Mouse (Mus musculus): ENCODE data around the gene Cog6. TPM values are rescaled to one million over a fixed set of nuclear protein-coding genes. Genes with fewer than 3 reads are reported as not detected.

Gene Cog6
- polyA plus RNA-seq, 1 experiment from 2014 or later, result 52.7 TPM

DNA sequence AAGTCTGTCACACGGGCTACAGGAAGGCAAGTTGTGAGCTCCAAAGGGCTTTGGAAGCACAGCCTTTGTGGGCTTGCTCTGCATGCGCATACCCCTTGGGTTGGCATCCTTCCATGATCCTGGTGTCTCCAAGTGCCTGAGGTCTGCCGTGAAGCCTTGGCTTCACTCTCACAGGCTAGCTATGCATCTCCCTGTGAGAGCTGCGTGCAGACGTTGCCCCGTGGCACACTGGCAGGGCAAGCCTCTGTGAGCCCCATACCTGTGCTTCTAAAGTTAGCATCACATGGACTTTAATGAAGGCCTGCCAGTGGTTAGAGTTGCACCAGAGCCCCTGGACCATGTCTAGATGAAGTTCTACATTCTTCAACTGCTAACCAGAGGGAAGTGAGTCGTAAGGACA lies 59.2 kb downstream of the Cog6 start:
- Histone ChIP-seq H3K4me1 (peaks cover 26% of the 10 kb centered on the region), H3K4me2 (replicated peaks) (no peak overlapping the region), H3K9me3 (no peaks in the 10 kb centered on the region), H3K9ac (no peak overlapping the region), H3K4me3 (no peak overlapping the region), H3K27me3 (no peaks in the 10 kb centered on the region), H3K27ac (no peak overlapping the region), H3K36me3 (no peaks in the 10 kb centered on the region)
- WGBS, result 67% methylated on average over 7 of the region's 7 CpGs
- no peak for ATAC-seq (ENCODE audit: low FRiP score, low read depth)

DNA sequence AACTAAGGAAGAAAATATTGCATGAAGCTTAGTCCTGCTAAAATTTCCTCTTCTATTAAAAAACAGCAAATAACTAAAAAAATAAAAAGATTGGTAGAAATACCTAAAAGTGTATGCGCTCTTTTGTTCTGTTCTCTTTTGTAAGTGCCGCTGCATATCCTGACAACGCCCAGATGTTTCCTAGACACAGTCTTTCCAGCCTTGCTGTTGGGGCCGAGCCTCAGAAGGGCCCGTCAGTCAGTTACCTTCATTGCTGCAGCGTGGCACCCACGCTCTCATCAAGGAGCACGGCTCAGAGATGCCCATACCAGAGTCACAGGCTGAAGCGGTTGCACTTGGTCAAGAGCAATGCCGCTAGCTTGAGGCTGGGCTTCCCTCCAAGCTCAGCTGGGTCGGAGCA lies 60.8 kb downstream of the Cog6 start:
- ATAC-seq (ENCODE audit: low FRiP score, low read depth), result no peak
- Histone ChIP-seq H3K36me3 (no peaks in the 10 kb centered on the region), H3K9me3 (no peaks in the 10 kb centered on the region), H3K9ac (no peak overlapping the region), H3K4me1 (peaks cover 26% of the 10 kb centered on the region), H3K4me3 (no peak overlapping the region), H3K27me3 (no peaks in the 10 kb centered on the region), H3K27ac (no peak overlapping the region), H3K4me2 (replicated peaks) (no peak overlapping the region)
- WGBS, result 85% methylated on average over 11 of the region's 11 CpGs

DNA sequence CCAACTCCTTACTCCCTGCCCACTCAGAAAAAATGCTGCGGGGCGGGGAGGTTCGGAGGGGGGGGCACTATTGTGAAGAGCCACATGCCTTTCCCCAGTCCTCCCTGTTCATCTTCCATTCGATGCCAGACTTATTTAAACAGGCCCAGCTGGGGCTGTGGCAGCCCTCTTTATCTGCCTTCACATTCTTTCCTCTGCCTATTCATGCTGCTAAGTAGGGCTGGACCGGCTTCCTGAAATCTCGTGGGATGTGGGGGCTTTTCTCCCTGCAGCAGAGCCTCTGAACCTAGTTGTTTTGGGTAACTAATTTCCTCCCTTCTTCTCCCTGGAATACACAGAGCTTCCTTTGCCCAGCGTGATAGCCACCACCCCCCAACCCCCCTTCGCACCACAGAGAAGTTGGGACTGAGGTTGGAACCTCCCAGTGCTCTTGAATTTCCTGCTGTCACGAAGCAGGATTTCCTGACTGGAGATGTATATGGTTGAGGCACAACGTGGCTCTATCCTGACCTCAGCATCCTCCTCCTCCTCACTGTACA lies 61.5 kb downstream of the Cog6 start:
- Histone ChIP-seq H3K9ac (no peak overlapping the region), H3K27ac (no peak overlapping the region; the same call in 1 of the 2 replicates), H3K36me3 (no peaks in the 10 kb centered on the region), H3K9me3 (no peaks in the 10 kb centered on the region), H3K27me3 (no peaks in the 10 kb centered on the region), H3K4me2 (replicated peaks) (no peak overlapping the region; the same call in 1 of the 2 replicates), H3K4me1 (peaks cover 26% of the 10 kb centered on the region), H3K4me3 (no peak overlapping the region)
- 34% methylated on average over 10 of the region's 10 CpGs for WGBS
- ATAC-seq (ENCODE audit: low FRiP score, low read depth), result 0 out of 2 replicates have a peak, but pooled peaks have one; percentile 15

- H3K4me2 ChIP-seq (replicated peaks), result no peak overlapping the region
- peaks cover 26% of the 10 kb centered on the region for H3K4me1 ChIP-seq
- H3K27me3 ChIP-seq, result no peaks in the 10 kb centered on the region
- no peak overlapping the region for H3K27ac ChIP-seq
- H3K9ac ChIP-seq, result no peak overlapping the region
- ATAC-seq (ENCODE audit: low FRiP score, low read depth), result no peak
- H3K9me3 ChIP-seq, result no peaks in the 10 kb centered on the region
- H3K36me3 ChIP-seq, result no peaks in the 10 kb centered on the region
- 62% methylated on average over 9 of the region's 9 CpGs for WGBS
- no peak overlapping the region for H3K4me3 ChIP-seq
Measured at GRCm38 (mm10) chr3:52954656-52955055, 62.4 kb downstream of the Cog6 start.

GRCm38 (mm10) chr3:52953831-52954230 lies 63.2 kb downstream of the Cog6 start:
- no peak for ATAC-seq (ENCODE audit: low FRiP score, low read depth)
- H3K9ac ChIP-seq, result no peak overlapping the region
- 85% methylated on average over 1 of the region's 1 CpGs for WGBS
- H3K27ac ChIP-seq, result no peak overlapping the region
- no peak overlapping the region for H3K4me2 ChIP-seq (replicated peaks)
- H3K4me3 ChIP-seq, result no peak overlapping the region
- H3K27me3 ChIP-seq, result no peaks in the 10 kb centered on the region
- no peaks in the 10 kb centered on the region for H3K36me3 ChIP-seq
- H3K4me1 ChIP-seq, result peaks cover 26% of the 10 kb centered on the region
- H3K9me3 ChIP-seq, result no peaks in the 10 kb centered on the region

GRCm38 (mm10) chr3:52948824-52949223 lies 68.2 kb downstream of the Cog6 start:
- Histone ChIP-seq H3K4me3 (no peak overlapping the region), H3K9ac (no peak overlapping the region), H3K36me3 (no peaks in the 10 kb centered on the region), H3K27me3 (no peaks in the 10 kb centered on the region), H3K9me3 (no peaks in the 10 kb centered on the region), H3K27ac (no peak overlapping the region), H3K4me2 (replicated peaks) (no peak overlapping the region), H3K4me1 (no peaks in the 10 kb centered on the region)
- WGBS, result 89% methylated on average over 5 of the region's 5 CpGs
- no peak for ATAC-seq (ENCODE audit: low FRiP score, low read depth)

GRCm38 (mm10) chr3:52947444-52947843 lies 69.6 kb downstream of the Cog6 start:
- Histone ChIP-seq H3K4me2 (replicated peaks) (no peak overlapping the region), H3K27ac (no peak overlapping the region), H3K4me3 (no peak overlapping the region), H3K4me1 (no peaks in the 10 kb centered on the region), H3K36me3 (no peaks in the 10 kb centered on the region), H3K9ac (no peak overlapping the region), H3K9me3 (no peaks in the 10 kb centered on the region), H3K27me3 (0 out of 2 replicates have a peak, but pooled peaks cover 3% of the 10 kb centered on the region)
- 86% methylated on average over 5 of the region's 5 CpGs for WGBS
- ATAC-seq (ENCODE audit: low FRiP score, low read depth), result no peak

DNA sequence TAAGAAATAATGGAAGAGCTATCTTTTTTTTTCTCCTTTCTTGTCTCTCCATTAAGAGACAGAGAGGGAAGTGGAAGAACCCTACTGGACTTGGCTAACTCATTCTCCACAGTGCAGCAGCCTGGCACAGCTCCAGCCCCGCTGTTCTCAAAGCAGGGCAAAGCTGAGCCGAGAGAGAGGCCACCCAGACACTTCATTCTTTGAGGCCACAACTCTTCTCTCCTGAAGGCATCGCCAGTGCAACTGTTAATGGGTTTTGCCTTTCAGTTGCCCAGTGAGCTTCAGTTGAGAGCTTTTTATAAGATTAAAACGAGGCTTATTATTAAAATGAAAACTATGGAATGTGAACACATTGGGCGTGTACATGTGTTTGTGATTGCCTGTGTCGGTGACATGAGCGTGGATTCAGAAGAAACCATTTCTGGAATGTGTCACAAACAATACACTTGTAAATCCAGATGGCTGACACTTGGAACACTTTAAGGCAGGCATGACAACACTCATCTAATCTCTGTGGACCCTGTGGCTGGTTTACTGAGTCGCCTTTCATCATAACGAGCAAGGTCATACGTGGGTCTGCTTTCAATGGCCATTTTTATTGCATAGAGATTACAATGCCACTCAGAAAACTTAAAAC lies 76.1 kb downstream of the Cog6 start:
- Histone ChIP-seq H3K9ac (no peak overlapping the region), H3K9me3 (no peaks in the 10 kb centered on the region), H3K4me1 (peaks cover 14% of the 10 kb centered on the region), H3K4me2 (replicated peaks) (peak overlapping the region; percentile 30; the same call in 1 of the 2 replicates), H3K36me3 (no peaks in the 10 kb centered on the region), H3K4me3 (no peak overlapping the region), H3K27me3 (0 out of 2 replicates have a peak, but pooled peaks cover 3% of the 10 kb centered on the region), H3K27ac (no peak overlapping the region)
- 15% methylated on average over 10 of the region's 10 CpGs for WGBS
- no peak for ATAC-seq (ENCODE audit: low FRiP score, low read depth)

GRCm38 (mm10) chr3:52938398-52938797 lies 78.6 kb downstream of the Cog6 start:
- Histone ChIP-seq H3K9me3 (no peaks in the 10 kb centered on the region), H3K4me3 (no peak overlapping the region), H3K4me2 (replicated peaks) (no peak overlapping the region), H3K27me3 (0 out of 2 replicates have a peak, but pooled peaks cover 2% of the 10 kb centered on the region), H3K9ac (no peak overlapping the region), H3K4me1 (peaks cover 14% of the 10 kb centered on the region), H3K36me3 (no peaks in the 10 kb centered on the region), H3K27ac (no peak overlapping the region)
- ATAC-seq (ENCODE audit: low FRiP score, low read depth), result no peak
- 76% methylated on average over 5 of the region's 5 CpGs for WGBS

DNA sequence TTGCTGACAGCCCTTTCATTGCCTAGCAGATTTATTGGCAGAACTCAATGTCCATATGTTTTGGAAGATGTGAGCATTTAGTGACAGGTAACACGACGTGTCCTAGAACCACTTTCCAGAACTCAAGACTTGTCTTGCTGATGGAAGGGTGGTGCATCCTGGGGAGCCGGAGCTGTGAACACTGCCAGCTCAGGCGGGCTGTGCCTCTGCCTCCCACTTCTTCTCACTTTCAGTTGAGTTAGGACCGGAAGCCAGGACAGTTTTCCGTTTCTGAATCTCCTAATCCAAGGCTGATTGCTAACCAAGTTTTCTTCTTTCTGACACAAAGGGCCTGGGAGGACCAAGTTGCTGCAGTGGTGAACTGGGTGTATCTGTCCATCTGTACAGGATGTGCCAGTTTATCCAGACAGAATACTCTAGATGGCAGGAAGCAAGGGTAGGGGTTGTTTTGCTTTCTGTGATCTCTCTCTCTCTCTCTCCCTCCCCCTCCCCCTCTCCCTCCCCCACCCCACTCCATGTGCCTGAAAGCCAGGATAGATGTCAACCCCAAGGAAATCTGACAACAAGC lies 79.2 kb downstream of the Cog6 start:
- Histone ChIP-seq H3K9ac (no peak overlapping the region), H3K9me3 (no peaks in the 10 kb centered on the region), H3K27me3 (no peaks in the 10 kb centered on the region), H3K36me3 (no peaks in the 10 kb centered on the region), H3K4me1 (peaks cover 14% of the 10 kb centered on the region), H3K4me3 (no peak overlapping the region), H3K4me2 (replicated peaks) (no peak overlapping the region), H3K27ac (no peak overlapping the region)
- 68% methylated on average over 6 of the region's 6 CpGs for WGBS
- ATAC-seq (ENCODE audit: low FRiP score, low read depth), result no peak

- Histone ChIP-seq H3K4me3 (no peak overlapping the region), H3K4me1 (0 out of 2 replicates have a peak, but pooled peaks cover 4% of the 10 kb centered on the region), H3K4me2 (replicated peaks) (no peak overlapping the region), H3K36me3 (no peaks in the 10 kb centered on the region), H3K27me3 (no peaks in the 10 kb centered on the region), H3K9me3 (no peaks in the 10 kb centered on the region), H3K9ac (no peak overlapping the region), H3K27ac (no peak overlapping the region)
- WGBS, result 86% methylated on average over 2 of the region's 2 CpGs
- ATAC-seq (ENCODE audit: low FRiP score, low read depth), result no peak
Measured at GRCm38 (mm10) chr3:52931956-52932355, 85.1 kb downstream of the Cog6 start.

All from limb, embryonic 13.5 days (tissue).